Mouse (Mus musculus): ENCODE data around the gene Rhox2f. TPM values are rescaled to one million over a fixed set of nuclear protein-coding genes. Genes with fewer than 3 reads are reported as not detected.
"Not testable (repeated sequence)": the region's sequence is repeated elsewhere in the genome, so short reads cannot be mapped to it uniquely, and the experiment has no call there.

Gene Rhox2f
- total RNA-seq (2021) = not detected
- long read RNA-seq = 0 reads

GRCm38 (mm10) chrX:37571105-37571504, at the start of gene Rhox2f:
Rhox2f (plus strand) TSS chrX:37571405.
- not testable (repeated sequence) for DNase-seq (ENCODE audit: low spot score in 2 of 2)

GRCm38 (mm10) chrX:37530152-37530551, 41.1 kb upstream of the Rhox2f start, which contains the start of gene Rhox2e:
Rhox2e (plus strand) TSS chrX:37530452.
- DNase-seq (ENCODE audit: low spot score in 2 of 2) = not testable (repeated sequence)

GRCm38 (mm10) chrX:37541719-37542118, 29.5 kb upstream of the Rhox2f start, which contains the start of gene Rhox3e:
Rhox3e (plus strand) TSS chrX:37542019.
- not testable (repeated sequence) for DNase-seq (ENCODE audit: low spot score in 2 of 2)

- DNase-seq (ENCODE audit: low spot score in 2 of 2) = not testable (repeated sequence)
These were observed 14.1 kb upstream of the Rhox2f start, which contains the start of gene Rhox4e for GRCm38 (mm10) chrX:37557112-37557511. Rhox4e (plus strand) TSS chrX:37557412.

- not testable (repeated sequence) for DNase-seq (ENCODE audit: low spot score in 2 of 2)
These were observed 1.4 kb downstream of the Rhox2f start for GRCm38 (mm10) chrX:37572638-37573037.

- DNase-seq (ENCODE audit: low spot score in 2 of 2) = not testable (repeated sequence)
These were observed 9.5 kb downstream of the Rhox2f start, which contains the start of gene Rhox3f for GRCm38 (mm10) chrX:37580692-37581091. Rhox3f (plus strand) TSS chrX:37580992.

- DNase-seq (ENCODE audit: low spot score in 2 of 2) = not testable (repeated sequence)
These were observed 36.4 kb downstream of the Rhox2f start, which contains the start of gene Rhox4f for GRCm38 (mm10) chrX:37607604-37608003. Rhox4f (minus strand) TSS chrX:37607704.

Other genes with a start within 250 kb of the Rhox2f start
- gene Rhox3a2, start 191.4 kb upstream of the Rhox2f start, total RNA-seq (2021) = not detected
- not detected for gene Rhox4a2, start 180.6 kb upstream of the Rhox2f start, total RNA-seq (2021)
- gene Rhox2b, start 159.3 kb upstream of the Rhox2f start, total RNA-seq (2021) = not detected
- gene Rhox4b, start 138.9 kb upstream of the Rhox2f start, total RNA-seq (2021) = not detected
- gene Rhox2c, start 117.7 kb upstream of the Rhox2f start, total RNA-seq (2021) = not detected
- not detected for gene Rhox3c, start 112.8 kb upstream of the Rhox2f start, total RNA-seq (2021)
- not detected for gene Rhox4c, start 91.1 kb upstream of the Rhox2f start, total RNA-seq (2021)
- gene Rhox2d, start 78.0 kb upstream of the Rhox2f start, total RNA-seq (2021) = not detected
- gene Rhox4d, start 57.0 kb upstream of the Rhox2f start, total RNA-seq (2021) = not detected
- not detected for gene Rhox2e, start 41.0 kb upstream of the Rhox2f start, total RNA-seq (2021)
- gene Rhox3e, start 29.4 kb upstream of the Rhox2f start, total RNA-seq (2021) = not detected
- gene Rhox4e, start 14.0 kb upstream of the Rhox2f start, total RNA-seq (2021) = not detected
- gene Rhox3f, start 9.6 kb downstream of the Rhox2f start, total RNA-seq (2021) = not detected
- gene Rhox4f, start 36.3 kb downstream of the Rhox2f start, total RNA-seq (2021) = not detected
- gene Rhox3g, start 57.2 kb downstream of the Rhox2f start, total RNA-seq (2021) = not detected
- gene Rhox2g, start 72.1 kb downstream of the Rhox2f start, total RNA-seq (2021) = not detected
- not detected for gene Rhox4g, start 79.9 kb downstream of the Rhox2f start, total RNA-seq (2021)
- gene Rhox3h, start 97.4 kb downstream of the Rhox2f start, total RNA-seq (2021) = not detected
- gene Rhox2h, start 101.9 kb downstream of the Rhox2f start, total RNA-seq (2021) = not detected
- not detected for gene Rhox5, start 233.4 kb downstream of the Rhox2f start, total RNA-seq (2021)